25 mouse cellular contexts compared by ENCODE assay signal in the genomic region with DNA sequence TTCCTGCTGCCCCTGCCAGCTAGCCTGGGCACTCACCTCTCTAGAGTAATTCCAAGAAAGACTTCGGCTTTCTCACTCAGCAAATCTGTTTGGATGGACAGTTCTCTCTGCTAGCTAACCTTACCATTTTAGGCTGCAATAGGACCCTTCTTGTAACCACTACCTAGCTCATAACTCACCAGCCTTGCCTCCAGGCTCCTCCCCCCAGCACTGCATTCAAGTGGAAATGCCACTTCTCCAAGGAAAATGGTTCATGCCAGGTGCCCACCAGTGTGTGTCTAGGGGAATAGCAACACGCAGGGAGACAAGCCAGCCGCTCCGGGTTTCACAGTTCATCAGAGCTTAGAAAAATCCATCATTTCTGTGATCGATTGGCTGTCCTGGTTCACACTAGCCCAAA. TPM values are rescaled to one million over a fixed set of nuclear protein-coding genes. Genes with fewer than 3 reads are reported as not detected.
"Had no signal": no experiment of that assay in that cellular context is flagged by ENCODE, and none has a peak within 500 bp of the region (broad histone marks: within the 10 kb centered on the region; RNA-seq: fewer than 3 reads in every experiment).

No protein-coding gene starts in this region.

- H3K36me3 ChIP-seq: midbrain, embryonic 12.5 days; neural tube, embryonic 13.5 days; neural tube, embryonic 15.5 days had no signal

- H3K27me3 ChIP-seq: neural tube, embryonic 13.5 days; neural tube, embryonic 15.5 days had no signal

- H3K27ac ChIP-seq: midbrain, embryonic 10.5 days; midbrain, embryonic 12.5 days; neural tube, embryonic 13.5 days; neural tube, embryonic 15.5 days had no signal

- H3K9ac ChIP-seq: lung, embryonic 14.5 days; midbrain, embryonic 12.5 days; neural tube, embryonic 13.5 days; neural tube, embryonic 15.5 days had no signal

- ATAC-seq: midbrain, embryonic 16.5 days had no signal

- H3K9me3 ChIP-seq: midbrain, embryonic 10.5 days; midbrain, embryonic 12.5 days; neural tube, embryonic 13.5 days; neural tube, embryonic 15.5 days had no signal

- H3K4me2 ChIP-seq: lung, embryonic 14.5 days; midbrain, embryonic 12.5 days; neural tube, embryonic 13.5 days; neural tube, embryonic 15.5 days had no signal

- H3K4me3 ChIP-seq: midbrain, embryonic 10.5 days; midbrain, embryonic 12.5 days; myocyte; neural tube, embryonic 13.5 days; neural tube, embryonic 15.5 days had no signal

- DNase-seq: lung, adult 18-20 months; lung, embryonic 14.5 days; lung, postnatal 10 days; lung, postnatal 4 days; midbrain, embryonic 14.5 days; retina, postnatal 1 day; right cerebral cortex, adult 18-20 months; right cerebral cortex, postnatal 25 days; right cerebral cortex, postnatal 4 days; spleen, adult 18-20 months; thymus, adult 18-20 months; thymus, postnatal 14 days; thymus, postnatal 36 days had no signal

RNA-seq across cellular contexts. Expression of gene Etnk2, which starts 14.2 kb away (rescaled TPM):
- total RNA-seq: megakaryocyte, adult 5-6 weeks; megakaryocyte-erythroid progenitor cell, adult 5-6 weeks had no signal

RNA-seq across cellular contexts. Expression of gene Ren1, which starts 27.2 kb away (rescaled TPM):
- total RNA-seq: megakaryocyte, adult 5-6 weeks; megakaryocyte-erythroid progenitor cell, adult 5-6 weeks had no signal
- polyA plus RNA-seq: midbrain, embryonic 10.5 days; midbrain, embryonic 12.5 days; midbrain, embryonic 14.5 days; midbrain, embryonic 16.5 days; myocyte; neural tube, embryonic 11.5 days had no signal

RNA-seq across cellular contexts. Expression of gene Kiss1, which starts 55.9 kb away (rescaled TPM):
- total RNA-seq: megakaryocyte, adult 5-6 weeks; megakaryocyte-erythroid progenitor cell, adult 5-6 weeks had no signal
- polyA plus RNA-seq: midbrain, embryonic 10.5 days; midbrain, embryonic 12.5 days; midbrain, embryonic 14.5 days; midbrain, embryonic 16.5 days; myocyte; neural tube, embryonic 11.5 days; neural tube, embryonic 13.5 days; neural tube, embryonic 15.5 days; small intestine, adult 2 months; stomach, embryonic 14.5 days; stomach, embryonic 16.5 days had no signal
